Mouse (Mus musculus) bone marrow macrophage, adult 2 months (primary cell): ENCODE measurements around the gene Etv2. TPM values are rescaled to one million over a fixed set of nuclear protein-coding genes. Genes with fewer than 3 reads are reported as not detected.

Experiments
- H3K27ac ChIP-seq: 2 replicates; pipeline ENCODE4 v1.5.1; 2012; ENCODE audit warnings: low read depth, low read length; ENCODE audit not compliant: insufficient read depth
- H3K4me1 ChIP-seq: 2 replicates; pipeline ENCODE4 v1.6.1; 2012; ENCODE audit warnings: low read length; ENCODE audit not compliant: control insufficient read depth, insufficient read depth
- H3K4me3 ChIP-seq: 2 replicates; pipeline ENCODE4 v1.5.1; 2012; ENCODE audit warnings: mild to moderate bottlenecking, low read length, moderate library complexity; ENCODE audit not compliant: insufficient read depth
- CTCF ChIP-seq: IDR thresholded peaks from 2 replicates; pipeline ENCODE4 v1.5.1; 2012; ENCODE audit warnings: low read depth, mild to moderate bottlenecking, low read length, moderate library complexity
- POLR2A ChIP-seq: IDR thresholded peaks from 2 replicates; pipeline ENCODE4 v1.6.1; 2012; ENCODE audit warnings: mild to moderate bottlenecking, low read depth, low read length, borderline replicate concordance
- polyA plus RNA-seq: library from polyadenylated mRNA; stranded (reverse); fragments of >200 nt; gene quantifications from 2 replicates; pipeline ENCODE4 v1.2.4, GENCODE M21; 2012; ENCODE audit not compliant: missing spikeins, insufficient read depth, insufficient read length

Gene Etv2
- polyA plus RNA-seq, 1 experiment, result not detected

- no peak for TF ChIP-seq CTCF
- no peak for TF ChIP-seq POLR2A
- Histone ChIP-seq H3K4me1 (peaks cover 14% of the 10 kb centered on the region; the same call in 1 of the 2 replicates), H3K27ac (no peak overlapping the region)
Observed at GRCm38 (mm10) chr7:30639083-30639482, 3.4 kb upstream of the Etv2 start.

DNA sequence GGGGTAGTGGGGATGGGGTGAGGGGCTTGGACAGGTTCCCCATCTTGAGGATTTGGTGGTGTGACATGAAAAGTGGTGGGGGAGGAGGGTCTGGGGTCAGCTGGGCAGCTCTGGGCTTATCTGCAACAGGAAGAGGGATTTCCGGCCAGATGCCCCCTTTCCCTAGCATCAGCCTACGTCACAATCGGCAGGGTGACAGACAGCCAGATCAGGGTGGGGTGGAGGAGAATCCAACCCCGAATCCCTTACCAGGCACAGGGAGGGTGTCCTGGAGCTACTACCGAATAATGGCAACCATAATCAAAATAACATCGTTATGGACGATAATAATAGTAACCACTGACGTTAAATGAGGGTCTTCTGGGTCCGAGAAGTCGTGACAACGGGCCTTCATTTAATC is 743 bp upstream of the Etv2 start:
- H3K4me1 ChIP-seq, result peaks cover 14% of the 10 kb centered on the region; the same call in 1 of the 2 replicates

More at GRCm38 (mm10) chr7:30639083-30639482, 3.4 kb upstream of the Etv2 start:
- H3K4me3 ChIP-seq, result no peak overlapping the region

GRCm38 (mm10) chr7:30634621-30635020 is 1.0 kb downstream of the Etv2 start:
- Histone ChIP-seq H3K27ac (no peak overlapping the region), H3K4me3 (peak overlapping the region; percentile 11; the same call in 1 of the 2 replicates), H3K4me1 (peaks cover 14% of the 10 kb centered on the region; the same call in 1 of the 2 replicates)
- TF ChIP-seq CTCF, result peak; percentile 34
- no peak for TF ChIP-seq POLR2A

More for the DNA sequence above, 743 bp upstream of the Etv2 start:
- no peak overlapping the region for H3K27ac ChIP-seq
- TF ChIP-seq POLR2A (no peak), CTCF (no peak)
- H3K4me3 ChIP-seq, result no peak overlapping the region

DNA sequence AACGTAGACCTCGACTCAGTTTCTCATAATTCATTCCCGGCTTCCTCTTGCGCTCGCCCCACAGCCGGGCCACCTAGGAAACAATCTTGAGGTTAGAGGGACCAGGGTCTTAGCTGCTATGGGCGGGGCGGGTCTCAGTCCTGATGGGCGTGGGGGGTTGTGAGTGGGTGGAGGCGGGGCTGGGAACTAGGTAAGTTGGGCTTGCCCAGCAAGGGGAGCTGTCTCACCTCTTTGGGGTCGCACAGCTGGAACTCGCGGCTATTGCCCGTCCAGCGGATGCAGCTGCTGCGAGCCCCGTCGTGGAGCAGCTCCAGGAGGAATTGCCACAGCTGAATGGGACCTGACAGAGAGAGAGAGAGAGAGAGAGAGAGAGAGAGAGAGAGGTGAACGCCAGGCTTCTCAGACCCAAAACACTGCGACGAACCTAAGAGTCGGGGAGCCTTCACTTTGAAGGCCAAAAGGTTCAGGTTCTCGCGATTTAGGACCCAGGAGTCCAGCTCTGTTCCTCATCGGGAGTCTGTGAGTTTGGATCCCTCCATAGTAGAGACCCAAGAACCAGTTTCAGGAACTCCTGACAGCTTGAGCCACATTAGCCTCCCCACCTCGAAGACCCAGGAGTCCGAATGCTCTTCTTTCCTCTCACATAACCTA is 1.8 kb downstream of the Etv2 start:
- H3K4me3 ChIP-seq, result no peak overlapping the region
- H3K27ac ChIP-seq, result no peak overlapping the region
- peaks cover 7% of the 10 kb centered on the region; the same call in 1 of the 2 replicates for H3K4me1 ChIP-seq
- TF ChIP-seq POLR2A (no peak), CTCF (no peak)

- H3K27ac ChIP-seq, result no peak overlapping the region
- H3K4me1 ChIP-seq, result peaks cover 2% of the 10 kb centered on the region
- no peak for TF ChIP-seq POLR2A
- H3K4me3 ChIP-seq, result no peak overlapping the region
Observed at GRCm38 (mm10) chr7:30629013-30629412, 6.6 kb downstream of the Etv2 start.

DNA sequence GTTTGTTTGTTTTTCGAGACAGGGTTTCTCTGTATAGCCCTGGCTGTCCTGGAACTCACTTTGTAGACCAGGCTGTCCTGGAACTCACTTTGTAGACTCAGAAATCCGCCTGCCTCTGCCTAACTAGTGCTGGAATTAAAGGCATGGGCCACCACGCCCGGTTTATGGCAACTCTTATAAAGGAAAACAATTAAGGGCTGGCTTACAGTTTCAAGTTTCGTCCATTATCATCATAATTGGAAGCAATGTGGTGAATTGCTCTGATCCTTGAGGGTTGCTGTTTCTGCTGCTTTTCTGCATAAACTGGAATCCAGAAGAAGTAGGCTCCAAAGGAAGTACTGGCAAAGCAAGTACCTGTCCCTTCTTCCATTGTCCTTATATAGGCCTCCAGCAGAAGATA is 9.0 kb downstream of the Etv2 start:
- Histone ChIP-seq H3K4me1 (peaks cover 2% of the 10 kb centered on the region; the same call in 1 of the 2 replicates), H3K27ac (no peak overlapping the region), H3K4me3 (no peak overlapping the region)
- no peak for TF ChIP-seq POLR2A
- no peak for TF ChIP-seq CTCF

- peak within 1 kb of the TSS; percentile 46 for H3K27ac ChIP-seq
- no peak for TF ChIP-seq CTCF
- no peak for TF ChIP-seq POLR2A
Observed at GRCm38 (mm10) chr7:30625530-30626384, 9.9 kb downstream of the Etv2 start, which contains the start of gene Cox6b1. Gene Cox6b1, minus strand, starts transcription at chr7:30626151.

GRCm38 (mm10) chr7:30619202-30619601 is 16.4 kb downstream of the Etv2 start:
- H3K27ac ChIP-seq, result no peak overlapping the region
- no peak overlapping the region for H3K4me3 ChIP-seq
- no peaks in the 10 kb centered on the region for H3K4me1 ChIP-seq
- TF ChIP-seq CTCF, result 0 out of 2 replicates have a peak, but pooled peaks have one; percentile 7
- TF ChIP-seq POLR2A, result no peak

More at GRCm38 (mm10) chr7:30625530-30626384, 9.9 kb downstream of the Etv2 start, which contains the start of gene Cox6b1:
- Histone ChIP-seq H3K4me1 (peaks cover 2% of the 10 kb centered on the region; the same call in 1 of the 2 replicates), H3K4me3 (peak within 1 kb of the TSS; percentile 72)

GRCm38 (mm10) chr7:30618658-30619057 is 17.0 kb downstream of the Etv2 start:
- H3K27ac ChIP-seq, result no peak overlapping the region
- no peaks in the 10 kb centered on the region for H3K4me1 ChIP-seq
- TF ChIP-seq CTCF (no peak), POLR2A (no peak)
- no peak overlapping the region for H3K4me3 ChIP-seq

GRCm38 (mm10) chr7:30615049-30615760 is 20.4 kb downstream of the Etv2 start:
- TF ChIP-seq CTCF, result no peak
- no peak for TF ChIP-seq POLR2A
- Histone ChIP-seq H3K4me3 (no peak overlapping the region), H3K27ac (no peak overlapping the region), H3K4me1 (no peaks in the 10 kb centered on the region)
